Mouse (Mus musculus): Measurements from ENCODE around the gene Sike1. TPM values are rescaled to one million over a fixed set of nuclear protein-coding genes. Genes with fewer than 3 reads are reported as not detected.
A peak's percentile ranks its signal among the peaks of the same experiment; 100 is the strongest.

Gene Sike1
- total RNA-seq (2014; fragmentation: Nextera tagmentation), result 32.0 and 43.6 TPM in 2 replicates
- 36.4 and 39.8 TPM in 2 replicates for total RNA-seq (2017)
- polyA plus RNA-seq (2012), result 2.7 and 3.8 TPM in 2 replicates

GRCm38 (mm10) chr3:102995605-102996321 is at the start of gene Sike1:
TSS of gene Sike1 (plus strand) at chr3:102995708.
- ATAC-seq (ENCODE audit: extremely low read depth, insufficient number of reproducible peaks, low FRiP score, poor library complexity, severe bottlenecking) (peak; percentile 97), DNase-seq (ENCODE audit: low spot score) (peak; percentile 94)
- TF ChIP-seq GATA1 (IDR thresholded peaks at IDR 0.05; ENCODE audit: borderline replicate concordance, low read length), result no peak
- no peak for TF ChIP-seq TAL1 (conservative IDR thresholded peaks at IDR 0.05; ENCODE audit: low read depth, low read length)
- no peak for TF ChIP-seq GATA2 (IDR thresholded peaks at IDR 0.05; ENCODE audit: borderline replicate concordance, low read depth, low read length)
- TF ChIP-seq POLR2AphosphoS5 (IDR thresholded peaks at IDR 0.05; ENCODE audit: insufficient replicate concordance, low read depth, low read length), result no peak
- no peak for TF ChIP-seq CTCF (IDR thresholded peaks at IDR 0.05; ENCODE audit: low read depth, low read length)
- Histone ChIP-seq H3K27me3 (ENCODE audit: insufficient read depth, low read length) (peaks cover 17% of the 10 kb centered on the region), H3K36me3 (replicated peaks) (peaks cover 39% of the 10 kb centered on the region), H3K4me1 (ENCODE audit: insufficient read depth, low read depth, low read length) (peaks cover 21% of the 10 kb centered on the region), H3K4me3 (ENCODE audit: low read depth, low read length) (peak within 1 kb of the TSS; percentile 96), H3K9me3 (replicated peaks) (no peaks in the 10 kb centered on the region)

GRCm38 (mm10) chr3:102946312-102946711 is 49.2 kb upstream of the Sike1 start:
- H3K4me1 ChIP-seq (ENCODE audit: insufficient read depth, low read depth, low read length), result no peaks in the 10 kb centered on the region
- no peaks in the 10 kb centered on the region for H3K9me3 ChIP-seq (replicated peaks)
- no peak for ATAC-seq (ENCODE audit: extremely low read depth, insufficient number of reproducible peaks, low FRiP score, poor library complexity, severe bottlenecking)

GRCm38 (mm10) chr3:102946861-102947260 is 48.6 kb upstream of the Sike1 start:
- ATAC-seq (ENCODE audit: extremely low read depth, insufficient number of reproducible peaks, low FRiP score, poor library complexity, severe bottlenecking) (no peak; the same call in 1 of the 2 replicates), DNase-seq (ENCODE audit: low spot score) (no peak)
- Histone ChIP-seq H3K9me3 (replicated peaks) (no peaks in the 10 kb centered on the region), H3K4me3 (ENCODE audit: low read depth, low read length) (no peak overlapping the region), H3K27me3 (ENCODE audit: insufficient read depth, low read length) (peaks cover 3% of the 10 kb centered on the region; the same call in 1 of the 2 replicates), H3K4me1 (ENCODE audit: insufficient read depth, low read depth, low read length) (no peaks in the 10 kb centered on the region), H3K36me3 (replicated peaks) (no peaks in the 10 kb centered on the region)
- no peak for TF ChIP-seq GATA2 (IDR thresholded peaks at IDR 0.05; ENCODE audit: borderline replicate concordance, low read depth, low read length)

More at GRCm38 (mm10) chr3:102946312-102946711, 49.2 kb upstream of the Sike1 start:
- Histone ChIP-seq H3K27me3 (ENCODE audit: insufficient read depth, low read length) (peaks cover 2% of the 10 kb centered on the region; the same call in 1 of the 2 replicates), H3K4me3 (ENCODE audit: low read depth, low read length) (no peak overlapping the region), H3K36me3 (replicated peaks) (no peaks in the 10 kb centered on the region)
- DNase-seq (ENCODE audit: low spot score), result no peak
- no peak for TF ChIP-seq POLR2AphosphoS5 (IDR thresholded peaks at IDR 0.05; ENCODE audit: insufficient replicate concordance, low read depth, low read length)
- TF ChIP-seq CTCF (IDR thresholded peaks at IDR 0.05; ENCODE audit: low read depth, low read length), result no peak

GRCm38 (mm10) chr3:102954476-102954875 is 41.0 kb upstream of the Sike1 start:
- H3K4me3 ChIP-seq (ENCODE audit: low read depth, low read length), result no peak overlapping the region
- TF ChIP-seq GATA1 (IDR thresholded peaks at IDR 0.05; ENCODE audit: borderline replicate concordance, low read length), result no peak
- TF ChIP-seq POLR2AphosphoS5 (IDR thresholded peaks at IDR 0.05; ENCODE audit: insufficient replicate concordance, low read depth, low read length), result no peak
- no peak for TF ChIP-seq TAL1 (conservative IDR thresholded peaks at IDR 0.05; ENCODE audit: low read depth, low read length)
- no peak for TF ChIP-seq GATA2 (IDR thresholded peaks at IDR 0.05; ENCODE audit: borderline replicate concordance, low read depth, low read length)
- TF ChIP-seq CTCF (IDR thresholded peaks at IDR 0.05; ENCODE audit: low read depth, low read length), result no peak

GRCm38 (mm10) chr3:102955143-102955542 is 40.4 kb upstream of the Sike1 start:
- H3K27me3 ChIP-seq (ENCODE audit: insufficient read depth, low read length), result peaks cover 5% of the 10 kb centered on the region; the same call in 1 of the 2 replicates
- no peak for TF ChIP-seq POLR2AphosphoS5 (IDR thresholded peaks at IDR 0.05; ENCODE audit: insufficient replicate concordance, low read depth, low read length)
- TF ChIP-seq GATA2 (IDR thresholded peaks at IDR 0.05; ENCODE audit: borderline replicate concordance, low read depth, low read length), result no peak
- TF ChIP-seq CTCF (IDR thresholded peaks at IDR 0.05; ENCODE audit: low read depth, low read length), result no peak
- TF ChIP-seq TAL1 (conservative IDR thresholded peaks at IDR 0.05; ENCODE audit: low read depth, low read length), result no peak
- TF ChIP-seq GATA1 (IDR thresholded peaks at IDR 0.05; ENCODE audit: borderline replicate concordance, low read length), result no peak
- no peaks in the 10 kb centered on the region for H3K4me1 ChIP-seq (ENCODE audit: insufficient read depth, low read depth, low read length)
- ATAC-seq (ENCODE audit: extremely low read depth, insufficient number of reproducible peaks, low FRiP score, poor library complexity, severe bottlenecking), result no peak
- H3K36me3 ChIP-seq (replicated peaks), result no peaks in the 10 kb centered on the region
- no peak for DNase-seq (ENCODE audit: low spot score)
- no peaks in the 10 kb centered on the region for H3K9me3 ChIP-seq (replicated peaks)
- no peak overlapping the region for H3K4me3 ChIP-seq (ENCODE audit: low read depth, low read length)

More at GRCm38 (mm10) chr3:102954476-102954875, 41.0 kb upstream of the Sike1 start:
- H3K4me1 ChIP-seq (ENCODE audit: insufficient read depth, low read depth, low read length), result no peaks in the 10 kb centered on the region
- DNase-seq (ENCODE audit: low spot score) (no peak), ATAC-seq (ENCODE audit: extremely low read depth, insufficient number of reproducible peaks, low FRiP score, poor library complexity, severe bottlenecking) (no peak)
- H3K36me3 ChIP-seq (replicated peaks), result no peaks in the 10 kb centered on the region
- peaks cover 5% of the 10 kb centered on the region; the same call in 1 of the 2 replicates for H3K27me3 ChIP-seq (ENCODE audit: insufficient read depth, low read length)
- H3K9me3 ChIP-seq (replicated peaks), result no peaks in the 10 kb centered on the region

- DNase-seq (ENCODE audit: low spot score), result no peak
- TF ChIP-seq GATA1 (IDR thresholded peaks at IDR 0.05; ENCODE audit: borderline replicate concordance, low read length) (no peak), TAL1 (conservative IDR thresholded peaks at IDR 0.05; ENCODE audit: low read depth, low read length) (no peak), POLR2AphosphoS5 (IDR thresholded peaks at IDR 0.05; ENCODE audit: insufficient replicate concordance, low read depth, low read length) (no peak), CTCF (IDR thresholded peaks at IDR 0.05; ENCODE audit: low read depth, low read length) (no peak), GATA2 (IDR thresholded peaks at IDR 0.05; ENCODE audit: borderline replicate concordance, low read depth, low read length) (no peak)
- Histone ChIP-seq H3K9me3 (replicated peaks) (no peaks in the 10 kb centered on the region), H3K27me3 (ENCODE audit: insufficient read depth, low read length) (peaks cover 4% of the 10 kb centered on the region; the same call in 1 of the 2 replicates), H3K4me1 (ENCODE audit: insufficient read depth, low read depth, low read length) (no peaks in the 10 kb centered on the region), H3K36me3 (replicated peaks) (no peaks in the 10 kb centered on the region), H3K4me3 (ENCODE audit: low read depth, low read length) (no peak overlapping the region)
- ATAC-seq (ENCODE audit: extremely low read depth, insufficient number of reproducible peaks, low FRiP score, poor library complexity, severe bottlenecking), result no peak
These were observed 39.9 kb upstream of the Sike1 start for GRCm38 (mm10) chr3:102955596-102955995.
